Mouse (Mus musculus) myocyte (in vitro differentiated cells): ENCODE data around the gene Ets1.

ENCODE experiments used
- CEBPB ChIP-seq: IDR thresholded peaks from 2 replicates; pipeline ENCODE4 v1.6.1; 2011; ENCODE audit warnings: mild to moderate bottlenecking, moderate library complexity; ENCODE audit not compliant: poor library complexity, insufficient read depth, severe bottlenecking
- E2F4 ChIP-seq: IDR thresholded peaks from one replicate; pipeline ENCODE4 v1.6.1; 2011; ENCODE audit warnings: mild to moderate bottlenecking, control low read depth, moderate library complexity; ENCODE audit not compliant: insufficient read depth
- MAX ChIP-seq: IDR thresholded peaks from one replicate; pipeline ENCODE4 v1.6.1; 2011; ENCODE audit warnings: low read depth, mild to moderate bottlenecking, control low read depth
- MYOD1 ChIP-seq, 3 experiments: IDR thresholded peaks; one replicate each; pipeline ENCODE4 v1.6.1; 2011; ENCODE audit warnings: control low read depth in 2 of 3, low read depth in 2 of 3, mild to moderate bottlenecking in 2 of 3, moderate library complexity in 1 of 3; ENCODE audit not compliant: insufficient read length in 2 of 3, control insufficient read depth in 1 of 3
- MYOG ChIP-seq, 3 experiments: IDR thresholded peaks; one replicate each; pipeline ENCODE4 v1.6.1; 2011; ENCODE audit warnings: control low read depth in 2 of 3, low read depth in 2 of 3, mild to moderate bottlenecking in 2 of 3; ENCODE audit not compliant: insufficient read length in 2 of 3, control insufficient read depth in 1 of 3, insufficient read depth in 1 of 3
- POLR2A ChIP-seq: IDR thresholded peaks from one replicate; pipeline ENCODE4 v1.6.1; 2011; ENCODE audit warnings: low read depth, mild to moderate bottlenecking, control low read depth, moderate library complexity; ENCODE audit not compliant: insufficient read length
- POLR2AphosphoS2 ChIP-seq: IDR thresholded peaks from one replicate; pipeline ENCODE4 v1.6.1; 2011; ENCODE audit warnings: low read depth, control low read depth; ENCODE audit not compliant: insufficient read length
- REST ChIP-seq: IDR thresholded peaks from one replicate; pipeline ENCODE4 v1.6.1; 2011; ENCODE audit warnings: mild to moderate bottlenecking, control low read depth, moderate library complexity; ENCODE audit not compliant: insufficient read depth, insufficient read length
- SRF ChIP-seq: IDR thresholded peaks from one replicate; pipeline ENCODE4 v1.6.1; 2011; ENCODE audit warnings: low read depth; ENCODE audit not compliant: control insufficient read depth, insufficient read length
- TCF12 ChIP-seq: IDR thresholded peaks from one replicate; pipeline ENCODE4 v1.6.1; 2011; ENCODE audit warnings: mild to moderate bottlenecking, control low read depth; ENCODE audit not compliant: poor library complexity, insufficient read depth, severe bottlenecking
- USF1 ChIP-seq: IDR thresholded peaks from one replicate; pipeline ENCODE4 v1.6.1; 2011; ENCODE audit warnings: low read depth, mild to moderate bottlenecking, control low read depth, moderate library complexity

GRCm38 (mm10) chr9:32711768-32712167, 75.7 kb downstream of the Ets1 start:
- TF ChIP-seq MAX (no peak), POLR2A (no peak), TCF12 (no peak), E2F4 (no peak), USF1 (no peak), REST (no peak), POLR2AphosphoS2 (no peak), SRF (no peak), CEBPB (no peak), MYOG (IDR thresholded peaks at IDR 0.05; ENCODE audit: control insufficient read depth in 1 of 3, insufficient read depth in 1 of 3, insufficient read length in 2 of 3, low read depth in 2 of 3) (no peak), MYOD1 (IDR thresholded peaks at IDR 0.05; ENCODE audit: control insufficient read depth in 1 of 3, insufficient read length in 2 of 3, low read depth in 2 of 3) (no peak)
